Comparison of ENCODE assay signal across 1 mouse cellular context in genomic region chr7:16229869-16230268, GRCm38 (mm10).
TF ChIP-seq lines count a peak whose summit lies in the region.

No protein-coding gene starts in this region.

TF ChIP-seq in ES-E14, 5 proteins besides CTCF, POLR2A, EP300 and RAD21 (continued from another document):
- TF ChIP-seq HCFC1 (IDR thresholded peaks at IDR 0.05; ENCODE audit: borderline replicate concordance, insufficient read depth, low read length) (no peak), ZC3H11A (IDR thresholded peaks at IDR 0.05; ENCODE audit: borderline replicate concordance, low read depth, low read length) (no peak)
